Mouse (Mus musculus) thymus, adult 2 months (tissue): ENCODE data around the gene Lrrc8a.

Experiments
- CTCF ChIP-seq: fragments of 200-500 bp; IDR thresholded peaks from 2 replicates; pipeline ENCODE4 v1.5.1; 2012; ENCODE audit warnings: mild to moderate bottlenecking, control low read depth, low read length, moderate library complexity, borderline replicate concordance; ENCODE audit not compliant: control insufficient read depth, poor library complexity, insufficient read depth; ENCODE audit errors: extremely low read depth
- POLR2A ChIP-seq: fragments of 200-500 bp; IDR thresholded peaks from 2 replicates; pipeline ENCODE4 v1.6.1; 2012; ENCODE audit warnings: mild to moderate bottlenecking, low read length, control low read depth, moderate library complexity; ENCODE audit not compliant: control insufficient read depth, poor library complexity, insufficient read depth; ENCODE audit errors: extremely low read depth

DNA sequence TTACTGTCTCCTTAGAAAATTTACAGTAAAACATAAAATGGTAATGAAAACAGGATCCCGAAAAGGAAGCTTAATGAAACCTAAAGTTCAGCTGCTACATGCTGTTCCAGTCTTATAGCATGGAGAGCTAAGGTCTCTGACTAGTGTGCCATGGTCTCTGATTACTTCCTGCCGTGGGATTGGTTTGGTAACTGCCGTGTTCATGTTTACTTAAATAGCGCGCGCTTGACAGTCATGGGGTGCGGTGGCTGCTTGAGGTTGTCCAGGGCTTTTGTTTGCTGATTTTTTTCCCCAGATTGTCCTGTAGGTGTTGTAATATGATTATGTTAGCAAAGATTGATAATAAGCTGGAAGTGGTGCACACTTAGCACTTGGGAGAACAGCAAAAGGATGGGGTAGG is 68.6 kb downstream of the Lrrc8a start:
- TF ChIP-seq CTCF, result no peak
- no peak for TF ChIP-seq POLR2A
